Mouse (Mus musculus): ENCODE results near the gene Tnip1. TPM values are rescaled to one million over a fixed set of nuclear protein-coding genes. Genes with fewer than 3 reads are reported as not detected.

The Tnip1 gene
- total and polyA plus RNA-seq, 3 experiments: 8.1 to 19.7 TPM; not detected in 1

DNA sequence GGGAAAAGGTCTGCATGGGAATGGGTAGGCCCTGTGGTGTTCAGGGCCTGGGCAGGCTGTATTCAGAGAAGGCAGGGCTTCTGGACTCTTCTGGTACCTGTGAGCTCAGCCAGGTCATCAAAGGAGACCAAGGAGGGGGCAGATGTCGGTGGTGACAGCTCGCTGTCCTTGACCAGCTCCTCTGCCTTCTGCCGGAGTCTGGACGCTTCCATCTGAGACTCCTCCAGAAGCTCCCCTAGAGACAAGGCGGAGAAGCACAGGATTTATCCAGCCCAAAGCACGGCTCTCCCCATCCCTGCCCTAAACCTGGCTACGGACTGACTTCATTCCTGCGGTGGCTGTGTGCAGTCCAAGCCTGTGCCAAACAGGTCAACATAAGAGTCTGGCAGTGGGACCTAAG lies 23.2 kb downstream of the Tnip1 start:
- no peak for DNase-seq (ENCODE audit: low read depth, low spot score)
- Histone ChIP-seq H3K9me3 (replicated peaks; ENCODE audit: insufficient read depth, low read length) (no peaks in the 10 kb centered on the region), H3K27me3 (ENCODE audit: control insufficient read depth in 1 of 2, insufficient read depth in 2 of 2, low read length in 2 of 2) (no peaks in the 10 kb centered on the region), H3K4me3 (ENCODE audit: control insufficient read depth in 1 of 2, insufficient read depth in 1 of 2, low read depth in 2 of 2, low read length in 2 of 2) (no peak overlapping the region), H3K4me1 (ENCODE audit: control insufficient read depth in 1 of 2, insufficient read depth in 2 of 2, low read length in 2 of 2) (peaks cover 11 to 27% of the 10 kb centered on the region in 2 experiments), H3K9ac (ENCODE audit: control insufficient read depth, low read depth, low read length, poor library complexity, severe bottlenecking) (no peak overlapping the region), H3K79me2 (ENCODE audit: control insufficient read depth, insufficient read depth, low read length, poor library complexity) (no peaks in the 10 kb centered on the region), H3K27ac (ENCODE audit: control insufficient read depth, low read depth, low read length) (no peak overlapping the region), H3K36me3 (ENCODE audit: control insufficient read depth in 1 of 2, insufficient read depth in 2 of 2, low read length in 2 of 2) (peaks cover 0 to 18% of the 10 kb centered on the region in 2 experiments; a peak in 3 of 4 replicates)
- no peak for TF ChIP-seq TBP (IDR thresholded peaks at IDR 0.05; ENCODE audit: low read depth, low read length)
- no peak for TF ChIP-seq POLR2AphosphoS5 (IDR thresholded peaks at IDR 0.05; ENCODE audit: borderline replicate concordance, low read depth, low read length)
- no peak for TF ChIP-seq ETS1 (IDR thresholded peaks at IDR 0.05; ENCODE audit: low read depth, low read length)
- TF ChIP-seq ZNF384 (IDR thresholded peaks at IDR 0.05; ENCODE audit: low read depth, low read length): no peak
- no peak for TF ChIP-seq ELF1 (IDR thresholded peaks at IDR 0.05; ENCODE audit: low read depth, low read length)
- TF ChIP-seq CHD1 (IDR thresholded peaks at IDR 0.05; ENCODE audit: low read depth, low read length): no peak
- no peak for TF ChIP-seq TAL1 (IDR thresholded peaks at IDR 0.05; ENCODE audit: low read length)
- TF ChIP-seq HCFC1 (IDR thresholded peaks at IDR 0.05; ENCODE audit: low read depth, low read length): no peak
- TF ChIP-seq EP300 (IDR thresholded peaks at IDR 0.05; ENCODE audit: low read depth in 1 of 2, low read length in 2 of 2): no peak
- TF ChIP-seq MAX (IDR thresholded peaks at IDR 0.05; ENCODE audit: low read length): no peak
- no peak for TF ChIP-seq RCOR1 (IDR thresholded peaks at IDR 0.05; ENCODE audit: low read depth, low read length)
- TF ChIP-seq KAT2A (conservative IDR thresholded peaks at IDR 0.05; ENCODE audit: low read depth, low read length): no peak
- no peak for TF ChIP-seq SIN3A (IDR thresholded peaks at IDR 0.05; ENCODE audit: low read length)

GRCm38 (mm10) chr11:54936771-54937140 lies 26.0 kb downstream of the Tnip1 start:
- no peak for TF ChIP-seq SMC3 (IDR thresholded peaks at IDR 0.05; ENCODE audit: low read depth, low read length)
- TF ChIP-seq NELFE (IDR thresholded peaks at IDR 0.05; ENCODE audit: low read depth, low read length): no peak
- TF ChIP-seq JUND (IDR thresholded peaks at IDR 0.05; ENCODE audit: low read depth, low read length): 0 out of 2 replicates have a peak, but pooled peaks have one; percentile 43
- TF ChIP-seq GABPA (IDR thresholded peaks at IDR 0.05; ENCODE audit: low read depth, low read length): no peak
- TF ChIP-seq TCF12 (IDR thresholded peaks at IDR 0.05; ENCODE audit: low read depth, low read length): 0 out of 2 replicates have a peak, but pooled peaks have one; percentile 22
- TF ChIP-seq CHD2 (IDR thresholded peaks at IDR 0.05; ENCODE audit: low read length): no peak
- peak in 1 of 2 experiments; percentile 27; a peak in 2 of 4 replicates for TF ChIP-seq EP300 (IDR thresholded peaks at IDR 0.05; ENCODE audit: low read depth in 1 of 2, low read length in 2 of 2)
- no peak for TF ChIP-seq MAFK (IDR thresholded peaks at IDR 0.05; ENCODE audit: borderline replicate concordance, low read depth, low read length)
- peaks cover 11 to 27% of the 10 kb centered on the region in 2 experiments for H3K4me1 ChIP-seq (ENCODE audit: control insufficient read depth in 1 of 2, insufficient read depth in 2 of 2, low read length in 2 of 2)
- H3K36me3 ChIP-seq (ENCODE audit: control insufficient read depth in 1 of 2, insufficient read depth in 2 of 2, low read length in 2 of 2): peaks cover 0 to 18% of the 10 kb centered on the region in 2 experiments; a peak in 3 of 4 replicates

More at GRCm38 (mm10) chr11:54936771-54937140, 26.0 kb downstream of the Tnip1 start:
- no peak overlapping the region for H3K4me3 ChIP-seq (ENCODE audit: control insufficient read depth in 1 of 2, insufficient read depth in 1 of 2, low read depth in 2 of 2, low read length in 2 of 2)
- no peaks in the 10 kb centered on the region for H3K27me3 ChIP-seq (ENCODE audit: control insufficient read depth in 1 of 2, insufficient read depth in 2 of 2, low read length in 2 of 2)
- H3K9me3 ChIP-seq (replicated peaks; ENCODE audit: insufficient read depth, low read length): no peaks in the 10 kb centered on the region
- H3K79me2 ChIP-seq (ENCODE audit: control insufficient read depth, insufficient read depth, low read length, poor library complexity): no peaks in the 10 kb centered on the region
- DNase-seq (ENCODE audit: low read depth, low spot score): peak; percentile 43
- H3K27ac ChIP-seq (ENCODE audit: control insufficient read depth, low read depth, low read length): peak overlapping the region; percentile 35
- peak overlapping the region; percentile 2 for H3K9ac ChIP-seq (ENCODE audit: control insufficient read depth, low read depth, low read length, poor library complexity, severe bottlenecking)
